22 mouse cellular contexts compared by ENCODE assay signal in genomic region chr13:84047736-84048135, GRCm38 (mm10).
"Had no signal": no experiment of that assay in that cellular context is flagged by ENCODE, and none has a peak within 500 bp of the region (broad histone marks: within the 10 kb centered on the region; RNA-seq: fewer than 3 reads in every experiment).

No protein-coding gene starts in this region.

- H3K27ac ChIP-seq: embryonic facial prominence, embryonic 10.5 days; embryonic facial prominence, embryonic 12.5 days; embryonic facial prominence, embryonic 13.5 days; embryonic facial prominence, embryonic 15.5 days; forebrain, embryonic 10.5 days; forebrain, embryonic 12.5 days; forebrain, embryonic 13.5 days; forebrain, embryonic 15.5 days; gastrocnemius, adult 2 months; heart, adult 2 months; heart, embryonic 10.5 days had no signal

- DNase-seq: cerebellum, adult 18-20 months; cerebellum, adult 2 months; embryo, embryonic 11 days; forebrain, postnatal 0 days; gastrocnemius, adult 2 months; gastrocnemius, postnatal 10 days; gastrocnemius, postnatal 14 days; gastrocnemius, postnatal 25 days; gastrocnemius, postnatal 36 days; heart, adult 11 months; heart, adult 18-20 months; heart, adult 2 months had no signal

- H3K4me3 ChIP-seq: embryonic facial prominence, embryonic 10.5 days; embryonic facial prominence, embryonic 12.5 days; embryonic facial prominence, embryonic 13.5 days; embryonic facial prominence, embryonic 15.5 days; erythroblast, embryonic 14.5 days; forebrain, embryonic 10.5 days; forebrain, embryonic 12.5 days; forebrain, embryonic 13.5 days; forebrain, embryonic 15.5 days; gastrocnemius, adult 2 months; heart, adult 2 months; heart, embryonic 10.5 days had no signal
